Mouse (Mus musculus) intestine, embryonic 16.5 days (tissue): ENCODE results near the gene Afg3l1. TPM values are rescaled to one million over a fixed set of nuclear protein-coding genes. Genes with fewer than 3 reads are reported as not detected.

Experiments used
- ATAC-seq: fragments of 200-750 bp; cut with Nextera tagmentation; 2 replicates; pipeline ENCODE4 v1.8.0; 2017; ENCODE audit warnings: moderate TSS enrichment, moderate library complexity
- H3K27ac ChIP-seq: fragments of 300-500 bp; sonication (generic); 2 replicates; pipeline ENCODE4 v1.5.1; 2014; ENCODE audit warnings: mild to moderate bottlenecking, low read length
- H3K27me3 ChIP-seq: fragments of 300-500 bp; sonication (generic); replicated peaks from 2 replicates; pipeline ENCODE4 v1.6.1; 2014; ENCODE audit warnings: low read length, control low read depth, mixed read lengths; ENCODE audit not compliant: control insufficient read depth, insufficient read depth
- H3K36me3 ChIP-seq: fragments of 300-500 bp; sonication (generic); 2 replicates; pipeline ENCODE4 v1.6.1; 2014; ENCODE audit warnings: low read length, control low read depth; ENCODE audit not compliant: control insufficient read depth, insufficient read depth
- H3K4me1 ChIP-seq: fragments of 300-500 bp; sonication (generic); 2 replicates; pipeline ENCODE4 v1.6.1; 2014; ENCODE audit warnings: low read length, control low read depth, mixed read lengths; ENCODE audit not compliant: control insufficient read depth, insufficient read depth
- H3K4me2 ChIP-seq: fragments of 300-500 bp; sonication (generic); 2 replicates; pipeline ENCODE4 v1.6.1; 2014; ENCODE audit warnings: low read depth, low read length, control low read depth
- H3K4me3 ChIP-seq: fragments of 300-500 bp; sonication (generic); 2 replicates; pipeline ENCODE4 v1.5.1; 2014; ENCODE audit warnings: mild to moderate bottlenecking, low read length
- H3K9ac ChIP-seq: fragments of 300-500 bp; sonication (generic); 2 replicates; pipeline ENCODE4 v1.6.1; 2014; ENCODE audit warnings: low read depth, low read length
- H3K9me3 ChIP-seq: fragments of 300-500 bp; sonication (generic); 2 replicates; pipeline ENCODE4 v1.6.1; 2016; ENCODE audit warnings: low read length, control low read depth; ENCODE audit not compliant: control insufficient read depth
- WGBS: fragments of 180-500 bp; shearing (Covaris S2); extraction: QIAGEN DNeasy Blood & Tissue Kit; methylation state at CpG from one replicate; pipeline ENCODE4 v1.1.7; 2014; 5-methylcytosine and 5-hydroxymethylcytosine counted together
- polyA plus RNA-seq: library from polyadenylated mRNA; unstranded; fragments of >200 nt; fragmentation: Nextera tagmentation; extraction: Ambion mirVana; gene quantifications from 2 replicates; pipeline ENCODE4 v1.2.1, GENCODE M21; 2015

Gene Afg3l1
- polyA plus RNA-seq, 1 experiment from 2014 or later, result 48.7 TPM

- 0 out of 2 replicates have a peak, but pooled peaks cover 3% of the 10 kb centered on the region for H3K9me3 ChIP-seq
- H3K36me3 ChIP-seq, result peaks cover 27% of the 10 kb centered on the region
- no peak overlapping the region for H3K9ac ChIP-seq
- no peak overlapping the region for H3K4me3 ChIP-seq
- ATAC-seq, result no peak
- no peak overlapping the region for H3K27ac ChIP-seq
- WGBS, result 79% methylated on average over 9 of the region's 9 CpGs
- no peak overlapping the region for H3K4me2 ChIP-seq
- no peaks in the 10 kb centered on the region for H3K4me1 ChIP-seq
- no peaks in the 10 kb centered on the region for H3K27me3 ChIP-seq
Measured at GRCm38 (mm10) chr8:123505695-123506094, 28.0 kb downstream of the Afg3l1 start.

- H3K9ac ChIP-seq, result no peak overlapping the region
- H3K4me3 ChIP-seq, result no peak overlapping the region
- H3K36me3 ChIP-seq, result peaks cover 22% of the 10 kb centered on the region
- 98% methylated on average over 5 of the region's 5 CpGs for WGBS
- H3K27ac ChIP-seq, result no peak overlapping the region
- H3K4me1 ChIP-seq, result no peaks in the 10 kb centered on the region
- no peak for ATAC-seq
- no peaks in the 10 kb centered on the region for H3K27me3 ChIP-seq
- 0 out of 2 replicates have a peak, but pooled peaks cover 3% of the 10 kb centered on the region for H3K9me3 ChIP-seq
- H3K4me2 ChIP-seq, result no peak overlapping the region
Measured at GRCm38 (mm10) chr8:123507153-123507552, 29.4 kb downstream of the Afg3l1 start.

- no peak overlapping the region for H3K27ac ChIP-seq
- no peak overlapping the region for H3K9ac ChIP-seq
- H3K4me3 ChIP-seq, result no peak overlapping the region
- H3K9me3 ChIP-seq, result no peaks in the 10 kb centered on the region
- peaks cover 9% of the 10 kb centered on the region; the same call in 1 of the 2 replicates for H3K4me1 ChIP-seq
- no peak overlapping the region for H3K4me2 ChIP-seq
- WGBS, result 77% methylated on average over 5 of the region's 5 CpGs
- peaks cover 27% of the 10 kb centered on the region for H3K27me3 ChIP-seq
- 0 out of 2 replicates have a peak, but pooled peaks cover 4% of the 10 kb centered on the region for H3K36me3 ChIP-seq
- no peak for ATAC-seq
Measured at GRCm38 (mm10) chr8:123510819-123511218, 33.1 kb downstream of the Afg3l1 start.

- Histone ChIP-seq H3K9ac (no peak overlapping the region; the same call in 1 of the 2 replicates), H3K9me3 (no peaks in the 10 kb centered on the region), H3K36me3 (no peaks in the 10 kb centered on the region), H3K4me2 (peak overlapping the region; percentile 99), H3K27ac (no peak overlapping the region), H3K4me3 (peak overlapping the region; percentile 66), H3K27me3 (peaks cover 30% of the 10 kb centered on the region), H3K4me1 (peaks cover 12% of the 10 kb centered on the region; the same call in 1 of the 2 replicates)
- 2% methylated on average over 9 of the region's 9 CpGs for WGBS
- no peak for ATAC-seq
Measured at GRCm38 (mm10) chr8:123514136-123514535, 36.4 kb downstream of the Afg3l1 start.

- H3K36me3 ChIP-seq, result no peaks in the 10 kb centered on the region
- under 1% methylated on average over 57 of the region's 63 CpGs for WGBS
- peaks cover 17% of the 10 kb centered on the region for H3K4me1 ChIP-seq
- H3K27ac ChIP-seq, result no peak within 1 kb of the TSS
- H3K4me3 ChIP-seq, result peak within 1 kb of the TSS; percentile 66
- H3K27me3 ChIP-seq, result peaks cover 30% of the 10 kb centered on the region
- H3K4me2 ChIP-seq, result peak within 1 kb of the TSS; percentile 99
- H3K9ac ChIP-seq, result peak within 1 kb of the TSS; percentile 58
- ATAC-seq, result peak; percentile 21; the same call in 1 of the 2 replicates
- H3K9me3 ChIP-seq, result no peaks in the 10 kb centered on the region
Measured at GRCm38 (mm10) chr8:123514781-123515539, 37.3 kb downstream of the Afg3l1 start, which contains the start of gene Dbndd1. Gene Dbndd1 (minus strand): TSS chr8:123515463.

- Histone ChIP-seq H3K4me3 (peak overlapping the region; percentile 66; the same call in 1 of the 2 replicates), H3K27me3 (peaks cover 30% of the 10 kb centered on the region), H3K9me3 (no peaks in the 10 kb centered on the region), H3K9ac (no peak overlapping the region), H3K27ac (no peak overlapping the region), H3K4me2 (peak overlapping the region; percentile 99), H3K36me3 (no peaks in the 10 kb centered on the region), H3K4me1 (peaks cover 17% of the 10 kb centered on the region)
- 2% methylated on average over 11 of the region's 11 CpGs for WGBS
- ATAC-seq, result no peak
Measured at GRCm38 (mm10) chr8:123515540-123515897, 37.8 kb downstream of the Afg3l1 start.

DNA sequence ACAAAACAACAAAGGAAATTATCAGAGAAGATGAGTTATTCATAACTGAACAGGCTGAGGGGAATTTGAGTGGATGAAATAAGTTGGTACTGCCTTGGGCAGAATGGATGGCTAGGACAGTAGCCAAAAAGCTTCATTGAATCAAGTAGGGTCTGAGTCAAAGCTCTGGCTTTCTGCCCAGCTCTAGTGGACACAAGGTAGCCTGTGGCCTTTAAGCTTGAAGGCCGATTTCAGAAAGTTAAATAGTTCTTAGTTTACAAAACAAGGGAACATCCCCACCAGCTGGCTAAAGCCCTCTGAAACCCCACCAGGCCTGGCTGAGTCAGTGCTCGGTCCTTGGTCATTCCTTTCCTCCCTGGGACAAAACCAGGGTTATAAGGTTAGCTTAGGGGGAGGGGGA lies 38.9 kb downstream of the Afg3l1 start:
- H3K4me2 ChIP-seq, result no peak overlapping the region
- no peaks in the 10 kb centered on the region for H3K36me3 ChIP-seq
- no peak overlapping the region for H3K9ac ChIP-seq
- no peaks in the 10 kb centered on the region for H3K9me3 ChIP-seq
- peaks cover 30% of the 10 kb centered on the region for H3K27me3 ChIP-seq
- H3K27ac ChIP-seq, result no peak overlapping the region
- WGBS, result 39% methylated on average over 2 of the region's 2 CpGs
- ATAC-seq, result no peak
- no peak overlapping the region for H3K4me3 ChIP-seq
- H3K4me1 ChIP-seq, result peaks cover 17% of the 10 kb centered on the region

DNA sequence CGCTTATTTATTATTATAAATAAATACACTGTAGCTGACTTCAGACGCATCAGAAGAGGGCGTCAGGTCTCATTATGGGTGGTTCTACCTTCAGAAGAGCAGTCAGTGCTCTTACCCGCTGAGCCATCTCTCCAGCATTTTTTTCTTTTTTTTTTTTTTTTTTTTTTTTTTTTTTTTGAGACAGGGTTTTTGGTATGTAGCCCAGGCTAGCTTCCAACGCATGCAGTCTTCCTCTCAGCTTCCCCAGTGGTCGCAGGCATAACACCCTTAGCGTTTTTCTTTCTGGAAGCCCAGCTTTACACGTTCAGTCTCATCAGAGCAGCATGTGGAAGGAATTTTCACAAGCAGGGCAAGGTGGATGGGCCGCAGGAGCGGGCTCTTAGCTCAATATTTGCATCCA lies 40.5 kb downstream of the Afg3l1 start:
- no peaks in the 10 kb centered on the region for H3K36me3 ChIP-seq
- no peak overlapping the region for H3K27ac ChIP-seq
- peaks cover 17% of the 10 kb centered on the region for H3K4me1 ChIP-seq
- H3K9me3 ChIP-seq, result no peaks in the 10 kb centered on the region
- peaks cover 23% of the 10 kb centered on the region for H3K27me3 ChIP-seq
- peak overlapping the region; percentile 65 for H3K4me3 ChIP-seq
- ATAC-seq, result peak; percentile 2; the same call in 1 of the 2 replicates
- 35% methylated on average over 10 of the region's 10 CpGs for WGBS
- peak overlapping the region; percentile 43 for H3K4me2 ChIP-seq
- no peak overlapping the region for H3K9ac ChIP-seq

GRCm38 (mm10) chr8:123518667-123519066 lies 41.0 kb downstream of the Afg3l1 start, which contains the start of gene Gas8:
Gene Gas8 (plus strand): TSS chr8:123518834.
- WGBS, result under 1% methylated on average over 20 of the region's 20 CpGs

More at GRCm38 (mm10) chr8:123518667-123519066, 41.0 kb downstream of the Afg3l1 start, which contains the start of gene Gas8:
- H3K4me2 ChIP-seq, result peak within 1 kb of the TSS; percentile 70
- H3K4me3 ChIP-seq, result peak within 1 kb of the TSS; percentile 65
- peak within 1 kb of the TSS; percentile 66 for H3K9ac ChIP-seq
- H3K27me3 ChIP-seq, result peaks cover 22% of the 10 kb centered on the region
- no peak within 1 kb of the TSS for H3K27ac ChIP-seq
- H3K36me3 ChIP-seq, result no peaks in the 10 kb centered on the region
- ATAC-seq, result peak; percentile 97
- peaks cover 17% of the 10 kb centered on the region for H3K4me1 ChIP-seq
- no peaks in the 10 kb centered on the region for H3K9me3 ChIP-seq
